Comparison of ENCODE assay signal across 9 mouse cellular contexts in genomic region chr13:117602617-117603358, GRCm38 (mm10). TPM values are rescaled to one million over a fixed set of nuclear protein-coding genes. Genes with fewer than 3 reads are reported as not detected.
DNase-seq lines count a peak whose midpoint lies in the region; ATAC-seq and TF ChIP-seq lines count a peak whose summit lies in the region.
"Had no signal": no experiment of that assay in that cellular context is flagged by ENCODE, and none has a peak within 500 bp of the region (broad histone marks: within the 10 kb centered on the region; RNA-seq: fewer than 3 reads in every experiment).

No protein-coding gene starts in this region.

- H3K4me3 ChIP-seq in gastrocnemius, adult 2 months, result peak overlapping the region; percentile 63
- peak overlapping the region; percentile 60 for H3K4me3 ChIP-seq in heart, embryonic 16.5 days (ENCODE audit: low read length)
- H3K4me3 ChIP-seq in liver, embryonic 13.5 days (replicated peaks), result peak overlapping the region; percentile 52
- H3K4me3 ChIP-seq in stomach, embryonic 14.5 days (ENCODE audit: low read depth, low read length), result peak overlapping the region; percentile 54
- H3K4me3 ChIP-seq: erythroblast, embryonic 14.5 days had no signal

- intact Hi-C loops in gastrocnemius, adult 2 months (cut with DNase I), result no loop called here

- H3K4me1 ChIP-seq in heart, embryonic 16.5 days (ENCODE audit: control insufficient read depth, insufficient read depth, low read length), result peaks cover 15% of the 10 kb centered on the region
- H3K4me1 ChIP-seq in liver, embryonic 13.5 days (replicated peaks), result peaks cover 5% of the 10 kb centered on the region; the same call in 1 of the 2 replicates
- peaks cover 6% of the 10 kb centered on the region; the same call in 1 of the 2 replicates for H3K4me1 ChIP-seq in stomach, embryonic 14.5 days (ENCODE audit: control insufficient read depth, insufficient read depth, low read length)

- DNase-seq in gastrocnemius, adult 2 months, result peak; percentile 13
- DNase-seq in gastrocnemius, adult 18-20 months (ENCODE audit: low spot score), result no peak
- peak; percentile 34 for DNase-seq in retina, embryonic 14.5 days (ENCODE audit: low spot score)
- no peak for DNase-seq in retina, postnatal 1 day
- DNase-seq in liver, embryonic 13.5 days, result no peak
- no peak for DNase-seq in adrenal gland, postnatal 4 days (ENCODE audit: low spot score in 2 of 2)

- 1% methylated on average over 58 of the region's 62 CpGs for WGBS in heart, embryonic 16.5 days
- 5% methylated on average over 60 of the region's 62 CpGs for WGBS in liver, embryonic 13.5 days (ENCODE audit: insufficient replicate concordance)
- WGBS in stomach, embryonic 14.5 days, result 1% methylated on average over 62 of the region's 62 CpGs

- TF ChIP-seq CTCF in gastrocnemius, adult 2 months (IDR thresholded peaks at IDR 0.05), result no peak

- no peak overlapping the region for H3K27ac ChIP-seq in gastrocnemius, adult 2 months
- no peak overlapping the region for H3K27ac ChIP-seq in heart, embryonic 16.5 days (ENCODE audit: low read length)
- H3K27ac ChIP-seq in liver, embryonic 13.5 days, result no peak overlapping the region
- H3K27ac ChIP-seq in stomach, embryonic 14.5 days (ENCODE audit: low read length), result no peak overlapping the region

- 0 out of 2 replicates have a peak overlapping the region, but pooled peaks have one; percentile 21 for H3K9ac ChIP-seq in heart, embryonic 16.5 days (ENCODE audit: low read length)
- no peak overlapping the region for H3K9ac ChIP-seq in liver, embryonic 13.5 days
- H3K9ac ChIP-seq in stomach, embryonic 14.5 days (replicated peaks; ENCODE audit: low read depth, low read length), result no peak overlapping the region

- H3K9me3 ChIP-seq in heart, embryonic 16.5 days (replicated peaks; ENCODE audit: control insufficient read depth, low read length), result no peaks in the 10 kb centered on the region
- no peaks in the 10 kb centered on the region for H3K9me3 ChIP-seq in liver, embryonic 13.5 days (replicated peaks)
- no peaks in the 10 kb centered on the region for H3K9me3 ChIP-seq in stomach, embryonic 14.5 days (ENCODE audit: control insufficient read depth, low read depth, low read length)

- H3K27me3 ChIP-seq in heart, embryonic 16.5 days (ENCODE audit: control insufficient read depth, insufficient read depth, low read length), result peaks cover 23% of the 10 kb centered on the region
- peaks cover 28% of the 10 kb centered on the region for H3K27me3 ChIP-seq in liver, embryonic 13.5 days
- H3K27me3 ChIP-seq in stomach, embryonic 14.5 days (ENCODE audit: control insufficient read depth, insufficient read depth, low read length), result peaks cover 12% of the 10 kb centered on the region; the same call in 1 of the 2 replicates

- H3K4me2 ChIP-seq in heart, embryonic 16.5 days (ENCODE audit: low read depth, low read length), result peak overlapping the region; percentile 90
- H3K4me2 ChIP-seq in liver, embryonic 13.5 days, result peak overlapping the region; percentile 65
- peak overlapping the region; percentile 99 for H3K4me2 ChIP-seq in stomach, embryonic 14.5 days (replicated peaks; ENCODE audit: low read depth, low read length)

- no peaks in the 10 kb centered on the region for H3K36me3 ChIP-seq in heart, embryonic 16.5 days (ENCODE audit: control insufficient read depth, insufficient read depth)
- H3K36me3 ChIP-seq in liver, embryonic 13.5 days, result no peaks in the 10 kb centered on the region
- H3K36me3 ChIP-seq in stomach, embryonic 14.5 days (ENCODE audit: control insufficient read depth, insufficient read depth, low read length), result no peaks in the 10 kb centered on the region

- 0 out of 2 replicates have a peak, but pooled peaks have one; percentile 3 for ATAC-seq in heart, embryonic 16.5 days (replicated peaks; ENCODE audit: extremely low read depth, insufficient read depth, low FRiP score)
- peak; percentile 20; the same call in 1 of the 2 replicates for ATAC-seq in liver, embryonic 13.5 days (ENCODE audit: low read depth)
- peak; percentile 16; the same call in 1 of the 2 replicates for ATAC-seq in stomach, embryonic 14.5 days (ENCODE audit: insufficient number of reproducible peaks, insufficient read depth, low FRiP score, low read depth)

RNA-seq across cellular contexts. Expression of gene Hcn1, which starts 0.7 kb away (rescaled TPM):
- total RNA-seq in gastrocnemius, adult 2 months (2021), result under 1 TPM in 1 of 2 experiments, not detected in 1; 0.03 TPM
- total RNA-seq in gastrocnemius, adult 18-20 months (2021), result under 1 TPM; 0.07 to 0.14 TPM
- polyA plus RNA-seq in heart, embryonic 16.5 days (2015; fragmentation: Nextera tagmentation; extraction: Ambion mirVana), result 0.02 and 0.03 TPM in 2 replicates
- polyA plus RNA-seq in liver, embryonic 13.5 days (2015; fragmentation: Nextera tagmentation; extraction: Ambion mirVana), result 0.01 TPM in 1 of 2 replicates, not detected in the other
- 0.18 and 0.19 TPM in 2 replicates for polyA plus RNA-seq in stomach, embryonic 14.5 days (2014; fragmentation: Nextera tagmentation; extraction: Ambion mirVana)
- total RNA-seq in adrenal gland, postnatal 4 days (2021), result under 1 TPM; 0.36 to 0.45 TPM

Comparison
In these comparisons a context has a peak if more than half of its experiments do, and no peak if none do; other contexts are left out.
1. DNase-seq: peak in gastrocnemius, adult 2 months (single experiment) and retina, embryonic 14.5 days (single experiment); none in gastrocnemius, adult 18-20 months (single experiment), retina, postnatal 1 day (single experiment), liver, embryonic 13.5 days (single experiment) and adrenal gland, postnatal 4 days (0 of 2).
2. Peak in every context shown above with its lines, with median percentiles within 50 percentile points of each other: H3K4me3 ChIP-seq, ATAC-seq and H3K4me2 ChIP-seq.